Mouse (Mus musculus): ENCODE measurements at regions not wholly inside any gene's neighbourhood (a gene's known extent, or its start where the extent isn't known, plus 50 kb on each side); places are given as distances from the start of the nearest gene placed in this dataset.

GRCm38 (mm10) chr6:6289806-6290205 is 72.8 kb upstream of the Slc25a13 start:
- no peak overlapping the region for H3K4me2 ChIP-seq
- H3K27ac ChIP-seq (ENCODE audit: low read depth) = no peak overlapping the region
- ATAC-seq (ENCODE audit: insufficient read depth) (no peak), DNase-seq (peak; percentile 77)
- 28% methylated on average over 6 of the region's 6 CpGs for WGBS
- TF ChIP-seq CTCF (IDR thresholded peaks at IDR 0.05; ENCODE audit: low read depth) = peak; percentile 83
- no peaks in the 10 kb centered on the region for H3K36me3 ChIP-seq (ENCODE audit: insufficient read depth)
- H3K27me3 ChIP-seq (ENCODE audit: insufficient read depth, low read length) = no peaks in the 10 kb centered on the region
- no peaks in the 10 kb centered on the region for H3K9me3 ChIP-seq (ENCODE audit: low read depth, low read length)
- no peak overlapping the region for H3K9ac ChIP-seq
- H3K4me3 ChIP-seq (ENCODE audit: low read depth, low read length) = no peak overlapping the region
- H3K4me1 ChIP-seq (ENCODE audit: insufficient read depth) = no peaks in the 10 kb centered on the region

GRCm38 (mm10) chr6:6280812-6281568 is 64.0 kb upstream of the Slc25a13 start:
- no peak for TF ChIP-seq CTCF (IDR thresholded peaks at IDR 0.05; ENCODE audit: low read depth)
- Histone ChIP-seq H3K36me3 (ENCODE audit: insufficient read depth) (no peaks in the 10 kb centered on the region), H3K4me1 (ENCODE audit: insufficient read depth) (no peaks in the 10 kb centered on the region), H3K4me2 (no peak overlapping the region), H3K27ac (ENCODE audit: low read depth) (no peak overlapping the region), H3K9ac (no peak overlapping the region), H3K4me3 (ENCODE audit: low read depth, low read length) (no peak overlapping the region), H3K27me3 (ENCODE audit: insufficient read depth, low read length) (no peaks in the 10 kb centered on the region), H3K9me3 (ENCODE audit: low read depth, low read length) (no peaks in the 10 kb centered on the region)
- 74% methylated on average over 17 of the region's 17 CpGs for WGBS
- DNase-seq (no peak), ATAC-seq (ENCODE audit: insufficient read depth) (no peak)

- Histone ChIP-seq H3K36me3 (ENCODE audit: insufficient read depth) (no peaks in the 10 kb centered on the region), H3K9ac (no peak overlapping the region), H3K27ac (ENCODE audit: low read depth) (no peak overlapping the region), H3K4me2 (no peak overlapping the region), H3K4me3 (ENCODE audit: low read depth, low read length) (no peak overlapping the region), H3K4me1 (ENCODE audit: insufficient read depth) (no peaks in the 10 kb centered on the region), H3K9me3 (ENCODE audit: low read depth, low read length) (no peaks in the 10 kb centered on the region), H3K27me3 (ENCODE audit: insufficient read depth, low read length) (no peaks in the 10 kb centered on the region)
- no peak for DNase-seq
- peak; percentile 10; the same call in 1 of the 2 replicates for TF ChIP-seq CTCF (IDR thresholded peaks at IDR 0.05; ENCODE audit: low read depth)
- ATAC-seq (ENCODE audit: insufficient read depth) = no peak
- 77% methylated on average over 6 of the region's 6 CpGs for WGBS
These were observed 62.7 kb upstream of the Slc25a13 start for GRCm38 (mm10) chr6:6279646-6280045.

- DNase-seq (no peak), ATAC-seq (ENCODE audit: insufficient read depth) (no peak)
- TF ChIP-seq CTCF (IDR thresholded peaks at IDR 0.05; ENCODE audit: low read depth) = no peak
- Histone ChIP-seq H3K4me1 (ENCODE audit: insufficient read depth) (no peaks in the 10 kb centered on the region), H3K4me2 (no peak overlapping the region), H3K36me3 (ENCODE audit: insufficient read depth) (no peaks in the 10 kb centered on the region), H3K9me3 (ENCODE audit: low read depth, low read length) (no peaks in the 10 kb centered on the region), H3K27me3 (ENCODE audit: insufficient read depth, low read length) (no peaks in the 10 kb centered on the region), H3K27ac (ENCODE audit: low read depth) (no peak overlapping the region), H3K9ac (no peak overlapping the region), H3K4me3 (ENCODE audit: low read depth, low read length) (no peak overlapping the region)
- 27% methylated on average over 2 of the region's 2 CpGs for WGBS
These were observed 53.6 kb upstream of the Slc25a13 start for GRCm38 (mm10) chr6:6270545-6270944.
